Mouse (Mus musculus) forebrain, embryonic 11.5 days (tissue): ENCODE measurements at regions not wholly inside any gene's neighbourhood (a gene's known extent, or its start where the extent isn't known, plus 50 kb on each side); places are given as distances from the start of the nearest gene placed in this dataset.

Experiments used
- ATAC-seq: fragments of 200-750 bp; cut with Nextera tagmentation; replicated peaks from 2 replicates; pipeline ENCODE4 v1.8.0; 2017; ENCODE audit warnings: moderate TSS enrichment; ENCODE audit not compliant: low FRiP score
- DNase-seq: peaks from one replicate; pipeline ENCODE4 v3.0.0-alpha.2; 2017; ENCODE audit warnings: low spot score
- H3K27ac ChIP-seq: fragments of 300-500 bp; sonication (generic); 2 replicates; pipeline ENCODE4 v1.5.1; 2014; ENCODE audit warnings: low read depth, low read length
- H3K27me3 ChIP-seq: fragments of 300-500 bp; sonication (generic); 2 replicates; pipeline ENCODE4 v1.6.1; 2014; ENCODE audit warnings: mild to moderate bottlenecking, low read length, mixed read lengths; ENCODE audit not compliant: control insufficient read depth, insufficient read depth
- H3K36me3 ChIP-seq: fragments of 300-500 bp; sonication (generic); 2 replicates; pipeline ENCODE4 v1.6.1; 2014; ENCODE audit warnings: mild to moderate bottlenecking, low read length, moderate library complexity, mixed read lengths; ENCODE audit not compliant: control insufficient read depth, insufficient read depth
- H3K4me1 ChIP-seq: fragments of 300-500 bp; sonication (generic); replicated peaks from 2 replicates; pipeline ENCODE4 v1.6.1; 2014; ENCODE audit warnings: low read length, mixed read lengths; ENCODE audit not compliant: control insufficient read depth, insufficient read depth
- H3K4me2 ChIP-seq: fragments of 300-500 bp; sonication (generic); 2 replicates; pipeline ENCODE4 v1.6.1; 2014; ENCODE audit warnings: low read depth, mild to moderate bottlenecking, low read length, moderate library complexity, mixed read lengths; ENCODE audit not compliant: severe bottlenecking
- H3K4me3 ChIP-seq: fragments of 300-500 bp; sonication (generic); 2 replicates; pipeline ENCODE4 v1.5.1; 2014; ENCODE audit warnings: low read depth, low read length
- H3K9ac ChIP-seq: fragments of 300-500 bp; sonication (generic); 2 replicates; pipeline ENCODE4 v1.6.1; 2014; ENCODE audit warnings: low read length
- H3K9me3 ChIP-seq: fragments of 300-500 bp; sonication (generic); 2 replicates; pipeline ENCODE4 v1.6.1; 2016; ENCODE audit warnings: low read length, mixed read lengths; ENCODE audit not compliant: control insufficient read depth
- whole genome bisulfite sequencing: fragments of 180-500 bp; shearing (Covaris S2); extraction: QIAGEN DNeasy Blood & Tissue Kit; methylation state at CpG from one replicate; pipeline ENCODE4 v1.1.7; 2014; 5-methylcytosine and 5-hydroxymethylcytosine counted together

DNA sequence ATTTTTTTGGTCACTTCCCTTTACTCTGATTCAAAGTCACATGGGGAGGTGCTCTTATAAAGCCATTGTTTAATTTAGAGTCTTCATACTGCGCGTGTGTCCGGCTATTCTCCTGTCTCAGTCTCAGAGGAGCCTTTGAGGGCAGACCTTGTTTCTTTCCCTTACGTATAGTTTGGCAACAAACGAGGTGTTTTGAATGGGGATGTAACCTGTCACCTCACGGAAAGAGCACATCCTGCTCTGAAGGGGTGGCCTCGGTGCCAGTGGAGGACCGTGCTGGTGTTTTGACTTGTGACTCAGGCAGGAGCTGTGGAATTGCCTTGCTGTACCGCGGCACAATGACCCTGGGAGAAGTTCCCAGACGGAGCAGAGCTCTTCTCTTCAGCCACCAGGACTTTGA lies 146.7 kb downstream of the Dusp6 start:
- no peaks in the 10 kb centered on the region for H3K36me3 ChIP-seq
- DNase-seq (no peak), ATAC-seq (no peak)
- H3K27me3 ChIP-seq = no peaks in the 10 kb centered on the region
- H3K4me1 ChIP-seq = no peaks in the 10 kb centered on the region
- no peak overlapping the region for H3K4me3 ChIP-seq
- no peak overlapping the region for H3K4me2 ChIP-seq
- no peak overlapping the region for H3K27ac ChIP-seq
- H3K9me3 ChIP-seq = no peaks in the 10 kb centered on the region
- 79% methylated on average over 11 of the region's 11 CpGs for WGBS
- H3K9ac ChIP-seq = no peak overlapping the region

DNA sequence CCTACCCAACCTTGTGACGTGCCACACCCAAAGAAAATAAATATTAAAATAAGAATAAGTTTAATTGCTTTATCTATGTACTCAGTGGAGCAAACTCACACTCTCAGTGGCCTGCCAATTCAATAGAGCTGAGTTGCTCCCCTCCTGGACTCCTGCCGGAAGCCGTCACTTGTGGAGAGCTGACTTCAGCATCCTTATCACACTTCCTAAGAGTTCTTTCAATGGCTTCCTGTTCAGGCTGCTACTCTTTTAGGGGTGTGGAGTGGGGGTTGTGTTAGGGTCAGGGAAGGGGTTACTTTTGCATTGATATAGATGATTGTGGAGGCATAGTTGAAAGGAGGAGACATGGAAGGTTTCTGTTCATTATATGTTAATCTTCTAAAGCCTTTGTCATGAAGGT lies 147.7 kb downstream of the Dusp6 start:
- H3K27me3 ChIP-seq = no peaks in the 10 kb centered on the region
- H3K9ac ChIP-seq = no peak overlapping the region
- DNase-seq (no peak), ATAC-seq (no peak)
- H3K9me3 ChIP-seq = no peaks in the 10 kb centered on the region
- H3K27ac ChIP-seq = no peak overlapping the region
- no peaks in the 10 kb centered on the region for H3K36me3 ChIP-seq
- 82% methylated on average over 3 of the region's 3 CpGs for WGBS
- H3K4me2 ChIP-seq = no peak overlapping the region
- no peaks in the 10 kb centered on the region for H3K4me1 ChIP-seq
- H3K4me3 ChIP-seq = no peak overlapping the region

DNA sequence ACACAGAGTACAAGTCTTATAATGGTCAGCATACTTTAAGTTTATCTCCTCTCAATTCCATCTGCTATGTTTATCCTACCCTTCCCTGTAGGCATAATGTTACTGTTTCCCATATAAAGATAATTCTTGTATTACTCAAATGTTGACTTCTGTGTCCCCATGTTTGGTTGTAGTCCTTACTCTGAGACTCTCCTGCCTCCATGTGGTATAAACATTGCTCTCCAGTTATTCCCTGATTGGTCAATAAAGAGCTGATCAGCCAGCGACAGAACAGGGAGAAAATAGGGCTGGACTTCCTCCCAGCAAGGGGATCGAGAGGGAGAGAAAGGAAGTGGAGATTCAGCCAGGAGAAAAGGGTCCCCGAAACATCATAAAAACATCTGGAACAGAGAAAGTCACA lies 150.4 kb downstream of the Dusp6 start:
- H3K9ac ChIP-seq = no peak overlapping the region
- H3K9me3 ChIP-seq = no peaks in the 10 kb centered on the region
- H3K36me3 ChIP-seq = no peaks in the 10 kb centered on the region
- H3K27me3 ChIP-seq = no peaks in the 10 kb centered on the region
- DNase-seq (no peak), ATAC-seq (no peak)
- H3K27ac ChIP-seq = no peak overlapping the region
- H3K4me1 ChIP-seq = 0 out of 2 replicates have a peak, but pooled peaks cover 4% of the 10 kb centered on the region
- 84% methylated on average over 3 of the region's 3 CpGs for WGBS
- no peak overlapping the region for H3K4me3 ChIP-seq
- H3K4me2 ChIP-seq = no peak overlapping the region

DNA sequence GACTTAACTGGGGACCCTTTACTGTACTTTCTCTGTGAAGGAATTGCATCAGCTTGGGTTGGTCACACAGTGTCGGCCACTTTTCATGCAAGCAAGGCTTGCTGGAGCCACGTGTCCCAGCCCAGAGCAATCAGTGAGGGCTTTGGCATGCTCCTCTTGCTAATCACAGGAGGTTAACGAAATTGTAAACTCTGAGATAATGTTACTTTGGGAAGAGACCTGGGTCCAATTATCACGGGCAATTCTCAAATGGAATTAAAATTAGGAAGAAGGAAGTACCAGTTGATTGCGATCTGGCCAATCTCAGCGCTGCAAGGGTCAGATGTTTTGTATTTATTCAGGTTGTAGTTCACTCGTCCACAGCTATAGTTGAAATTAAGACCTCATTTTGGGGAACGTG lies 153.2 kb downstream of the Dusp6 start:
- Histone ChIP-seq H3K4me1 (0 out of 2 replicates have a peak, but pooled peaks cover 4% of the 10 kb centered on the region), H3K4me3 (no peak overlapping the region), H3K4me2 (no peak overlapping the region), H3K36me3 (no peaks in the 10 kb centered on the region), H3K27me3 (no peaks in the 10 kb centered on the region), H3K9ac (no peak overlapping the region), H3K9me3 (no peaks in the 10 kb centered on the region), H3K27ac (no peak overlapping the region)
- DNase-seq (no peak), ATAC-seq (no peak)
- 56% methylated on average over 8 of the region's 8 CpGs for WGBS

DNA sequence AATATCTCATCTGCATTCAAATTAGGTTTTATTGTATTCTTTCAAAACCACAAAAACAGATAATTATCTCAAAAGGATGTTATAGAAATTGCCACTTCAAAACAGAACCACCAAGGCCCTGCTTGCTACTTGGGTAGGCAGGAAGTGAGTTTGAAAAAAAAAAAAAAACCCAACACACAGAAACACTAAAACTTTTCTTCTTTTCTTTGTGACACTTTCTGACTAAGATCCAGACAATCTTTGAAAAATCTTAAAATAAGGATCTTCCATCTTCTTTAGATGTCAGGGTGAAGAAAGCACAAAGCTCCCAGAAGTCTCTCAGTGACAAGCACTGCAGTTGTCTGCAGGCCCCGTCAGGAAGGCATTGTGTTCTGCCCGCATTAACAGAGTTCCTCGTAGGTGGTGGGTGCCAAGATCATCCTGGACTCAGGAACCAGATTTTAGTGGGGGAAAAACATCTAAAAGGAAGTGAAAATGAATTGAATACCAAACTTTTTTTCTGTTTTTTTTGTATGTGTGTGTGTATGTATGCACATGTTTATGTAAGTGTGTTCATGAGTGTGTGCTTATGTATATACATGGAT lies 154.0 kb downstream of the Dusp6 start:
- H3K4me1 ChIP-seq = 0 out of 2 replicates have a peak, but pooled peaks cover 4% of the 10 kb centered on the region
- no peaks in the 10 kb centered on the region for H3K9me3 ChIP-seq
- no peaks in the 10 kb centered on the region for H3K36me3 ChIP-seq
- no peak overlapping the region for H3K4me3 ChIP-seq
- no peaks in the 10 kb centered on the region for H3K27me3 ChIP-seq
- WGBS = 8% methylated on average over 3 of the region's 3 CpGs
- DNase-seq (no peak), ATAC-seq (no peak)
- no peak overlapping the region for H3K27ac ChIP-seq
- no peak overlapping the region for H3K9ac ChIP-seq
- H3K4me2 ChIP-seq = no peak overlapping the region

DNA sequence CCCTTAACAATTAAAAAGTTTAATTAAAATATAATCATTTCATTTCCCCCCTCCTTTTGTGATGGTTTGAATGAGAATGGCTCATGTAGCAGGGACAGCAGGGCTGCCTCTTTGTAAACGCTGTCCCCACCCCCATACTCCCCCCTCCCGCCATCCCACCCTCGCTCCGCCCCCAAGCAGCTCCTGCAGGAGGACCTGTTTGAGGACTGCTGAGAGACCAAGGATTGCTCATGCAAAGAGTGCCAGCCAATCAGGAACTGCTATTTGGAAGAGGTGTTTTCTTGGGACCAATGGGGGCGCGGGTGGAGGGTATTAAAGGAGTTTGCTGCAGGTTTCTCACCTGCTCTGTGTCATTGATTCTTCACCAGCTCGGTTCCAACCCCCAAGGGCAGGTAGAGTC lies 154.6 kb downstream of the Dusp6 start:
- peak; percentile 72 for ATAC-seq
- no peak overlapping the region for H3K27ac ChIP-seq
- DNase-seq = peak; percentile 72
- H3K4me2 ChIP-seq = no peak overlapping the region
- 0 out of 2 replicates have a peak, but pooled peaks cover 4% of the 10 kb centered on the region for H3K4me1 ChIP-seq
- H3K9ac ChIP-seq = no peak overlapping the region
- WGBS = 42% methylated on average over 7 of the region's 7 CpGs
- no peak overlapping the region for H3K4me3 ChIP-seq
- H3K27me3 ChIP-seq = no peaks in the 10 kb centered on the region
- no peaks in the 10 kb centered on the region for H3K9me3 ChIP-seq
- H3K36me3 ChIP-seq = no peaks in the 10 kb centered on the region

DNA sequence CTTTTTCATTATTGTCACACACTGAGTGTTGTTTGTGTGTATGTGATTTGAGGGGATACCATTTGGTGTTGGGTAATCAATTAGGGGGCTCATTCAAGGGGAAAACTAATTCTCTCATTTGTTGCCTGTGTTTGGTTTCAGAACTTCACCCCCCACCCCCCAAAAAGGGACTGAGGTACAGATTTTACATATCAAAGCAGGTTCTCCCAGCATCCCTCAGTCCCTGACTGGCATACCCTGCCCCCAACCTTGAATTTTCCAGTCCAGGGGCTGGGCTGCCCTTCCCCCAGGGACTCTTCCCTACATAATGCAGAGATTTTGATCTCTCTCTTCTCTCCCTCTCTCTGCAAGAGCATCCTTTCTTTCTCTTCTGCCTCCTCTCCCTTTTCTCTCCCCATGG lies 155.5 kb downstream of the Dusp6 start:
- ATAC-seq (peak; percentile 73), DNase-seq (no peak)
- H3K9ac ChIP-seq = no peak overlapping the region
- H3K4me1 ChIP-seq = 0 out of 2 replicates have a peak, but pooled peaks cover 4% of the 10 kb centered on the region
- no peak overlapping the region for H3K4me3 ChIP-seq
- no peak overlapping the region for H3K27ac ChIP-seq
- H3K9me3 ChIP-seq = no peaks in the 10 kb centered on the region
- H3K4me2 ChIP-seq = no peak overlapping the region
- H3K36me3 ChIP-seq = no peaks in the 10 kb centered on the region
- no peaks in the 10 kb centered on the region for H3K27me3 ChIP-seq

DNA sequence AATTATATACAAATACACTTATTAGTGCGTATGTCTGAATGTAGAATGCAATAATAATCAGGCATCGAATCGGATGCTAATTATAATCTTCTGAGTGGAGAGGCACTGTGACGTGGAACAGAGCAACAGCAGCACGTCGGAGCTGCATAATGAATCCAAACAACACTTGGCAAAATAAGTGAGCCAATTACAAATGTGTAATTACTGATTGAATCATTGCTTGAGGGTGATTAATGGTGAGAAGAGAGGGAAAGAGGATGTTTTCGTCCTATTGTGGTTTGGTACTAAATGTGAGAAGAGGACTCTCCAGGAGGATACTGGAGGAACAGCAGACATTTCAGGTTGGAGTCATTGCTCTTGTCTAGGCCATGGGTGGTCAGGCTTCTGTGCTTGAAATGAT lies 156.5 kb downstream of the Dusp6 start:
- H3K4me2 ChIP-seq = no peak overlapping the region
- no peak overlapping the region for H3K27ac ChIP-seq

DNA sequence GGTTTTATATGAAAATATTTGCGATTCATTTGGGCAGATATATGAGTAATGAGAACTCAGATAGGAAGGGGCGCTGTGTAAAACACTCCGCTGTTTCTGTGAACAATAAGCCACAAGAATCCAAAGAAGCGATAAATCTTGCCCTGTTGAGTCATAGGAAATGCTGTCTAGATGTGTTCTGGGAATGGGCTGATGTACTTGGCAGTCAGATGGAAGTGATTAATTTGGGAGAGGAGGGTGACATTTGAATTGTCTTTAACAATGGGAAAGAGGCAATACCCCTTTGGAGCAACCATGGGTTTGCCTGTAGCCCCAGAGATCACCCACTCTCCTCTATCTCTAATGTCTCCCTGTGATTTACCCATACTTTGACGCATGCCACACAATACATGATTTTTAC lies 160.4 kb downstream of the Dusp6 start:
- no peaks in the 10 kb centered on the region for H3K4me1 ChIP-seq
- DNase-seq = no peak
- no peak overlapping the region for H3K4me3 ChIP-seq
- H3K36me3 ChIP-seq = no peaks in the 10 kb centered on the region
- 94% methylated on average over 5 of the region's 5 CpGs for WGBS
- no peaks in the 10 kb centered on the region for H3K9me3 ChIP-seq
- no peak overlapping the region for H3K4me2 ChIP-seq
- no peak overlapping the region for H3K27ac ChIP-seq
- no peak for ATAC-seq
- no peak overlapping the region for H3K9ac ChIP-seq
- no peaks in the 10 kb centered on the region for H3K27me3 ChIP-seq

More for the DNA sequence above, 156.5 kb downstream of the Dusp6 start:
- Histone ChIP-seq H3K9ac (no peak overlapping the region), H3K4me3 (no peak overlapping the region), H3K27me3 (no peaks in the 10 kb centered on the region), H3K9me3 (no peaks in the 10 kb centered on the region), H3K36me3 (no peaks in the 10 kb centered on the region), H3K4me1 (0 out of 2 replicates have a peak, but pooled peaks cover 4% of the 10 kb centered on the region)
- DNase-seq (no peak), ATAC-seq (peak; percentile 23; the same call in 1 of the 2 replicates)
- WGBS = 63% methylated on average over 7 of the region's 7 CpGs
